Mouse (Mus musculus): Measurements from ENCODE around the gene Fam155a.

- TF ChIP-seq SRF (IDR thresholded peaks at IDR 0.05; ENCODE audit: control insufficient read depth, insufficient read length, low read depth) (no peak), POLR2A (IDR thresholded peaks at IDR 0.05; ENCODE audit: insufficient read length, low read depth) (no peak), TCF12 (IDR thresholded peaks at IDR 0.05; ENCODE audit: insufficient read depth, poor library complexity, severe bottlenecking) (no peak), MAX (IDR thresholded peaks at IDR 0.05; ENCODE audit: low read depth) (no peak), CEBPB (IDR thresholded peaks at IDR 0.05; ENCODE audit: insufficient read depth, poor library complexity, severe bottlenecking) (no peak), USF1 (IDR thresholded peaks at IDR 0.05; ENCODE audit: low read depth) (no peak), MYOG (IDR thresholded peaks at IDR 0.05; ENCODE audit: control insufficient read depth in 1 of 3, insufficient read depth in 1 of 3, insufficient read length in 2 of 3, low read depth in 2 of 3) (no peak), E2F4 (IDR thresholded peaks at IDR 0.05; ENCODE audit: insufficient read depth) (no peak), TCF3 (IDR thresholded peaks at IDR 0.05; ENCODE audit: insufficient read length, low read depth) (no peak), POLR2AphosphoS2 (IDR thresholded peaks at IDR 0.05; ENCODE audit: insufficient read length, low read depth) (no peak), REST (IDR thresholded peaks at IDR 0.05; ENCODE audit: insufficient read depth, insufficient read length) (no peak), MYOD1 (IDR thresholded peaks at IDR 0.05; ENCODE audit: control insufficient read depth in 1 of 3, insufficient read length in 2 of 3, low read depth in 2 of 3) (no peak)
Observed at GRCm38 (mm10) chr8:9424069-9424468, 346.9 kb downstream of the Fam155a start.

All from myocyte (in vitro differentiated cells).